Mouse (Mus musculus): ENCODE data around the gene Cntd1. TPM values are rescaled to one million over a fixed set of nuclear protein-coding genes. Genes with fewer than 3 reads are reported as not detected.

Gene Cntd1
- polyA plus RNA-seq, 1 experiment from 2014 or later = 0.67 TPM

DNA sequence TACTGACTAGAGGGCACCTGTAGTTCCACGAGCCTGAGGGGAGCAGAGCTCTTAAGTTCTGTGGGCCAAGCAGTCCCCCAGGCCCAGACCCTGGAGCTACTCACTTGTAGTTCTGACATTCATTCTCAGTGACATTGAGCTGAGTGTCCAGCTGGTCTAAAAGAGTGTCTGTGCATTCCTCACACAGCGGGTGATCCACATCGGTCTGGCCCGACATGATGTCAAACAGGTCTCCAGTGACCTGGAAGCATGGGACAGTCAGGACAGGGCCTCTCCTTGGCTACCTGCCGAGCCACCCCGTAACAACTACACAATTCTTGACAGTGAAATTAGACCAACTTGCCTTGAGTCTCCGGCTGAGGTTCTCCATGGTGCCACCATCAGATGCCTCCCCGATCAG is 16.4 kb downstream of the Cntd1 start:
- peaks cover 99% of the 10 kb centered on the region for H3K36me3 ChIP-seq (replicated peaks)
- H3K27me3 ChIP-seq = no peaks in the 10 kb centered on the region
- no peak overlapping the region for H3K27ac ChIP-seq (replicated peaks)
- H3K4me2 ChIP-seq = no peak overlapping the region
- peaks cover 8% of the 10 kb centered on the region for H3K4me1 ChIP-seq (replicated peaks)
- H3K9me3 ChIP-seq (replicated peaks) = no peaks in the 10 kb centered on the region
- no peak overlapping the region for H3K4me3 ChIP-seq (replicated peaks)
- no peak overlapping the region for H3K9ac ChIP-seq
- ATAC-seq (ENCODE audit: insufficient read depth) = no peak
- 90% methylated on average over 8 of the region's 8 CpGs for WGBS (ENCODE audit: insufficient replicate concordance)

DNA sequence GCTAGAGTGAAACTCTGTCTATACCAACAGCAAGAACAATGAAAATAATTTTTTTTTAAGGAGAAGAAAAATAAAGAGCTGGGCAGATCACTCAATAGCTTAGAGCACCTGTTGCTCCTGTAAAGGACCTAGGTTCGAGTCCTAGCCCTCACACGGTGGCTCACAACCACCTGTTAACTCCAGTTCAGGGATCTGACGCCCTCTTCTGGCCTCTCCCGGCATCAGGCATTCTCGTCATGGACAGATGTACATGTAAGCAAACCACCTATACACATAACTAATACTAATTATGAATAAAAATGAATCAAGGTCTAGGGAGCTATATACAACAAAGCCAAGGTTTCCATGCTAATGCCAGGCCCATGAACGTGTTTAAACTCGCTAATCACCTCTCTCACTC is 22.1 kb downstream of the Cntd1 start:
- H3K9ac ChIP-seq = peak overlapping the region; percentile 87
- peaks cover 6% of the 10 kb centered on the region; the same call in 1 of the 2 replicates for H3K27me3 ChIP-seq
- peak overlapping the region; percentile 84; the same call in 1 of the 2 replicates for H3K27ac ChIP-seq (replicated peaks)
- H3K4me1 ChIP-seq (replicated peaks) = peaks cover 25% of the 10 kb centered on the region
- peak overlapping the region; percentile 80 for H3K4me3 ChIP-seq (replicated peaks)
- peak overlapping the region; percentile 77 for H3K4me2 ChIP-seq
- H3K9me3 ChIP-seq (replicated peaks) = no peaks in the 10 kb centered on the region
- no peak for ATAC-seq (ENCODE audit: insufficient read depth)
- H3K36me3 ChIP-seq (replicated peaks) = peaks cover 46% of the 10 kb centered on the region
- WGBS (ENCODE audit: insufficient replicate concordance) = 52% methylated on average over 7 of the region's 7 CpGs

DNA sequence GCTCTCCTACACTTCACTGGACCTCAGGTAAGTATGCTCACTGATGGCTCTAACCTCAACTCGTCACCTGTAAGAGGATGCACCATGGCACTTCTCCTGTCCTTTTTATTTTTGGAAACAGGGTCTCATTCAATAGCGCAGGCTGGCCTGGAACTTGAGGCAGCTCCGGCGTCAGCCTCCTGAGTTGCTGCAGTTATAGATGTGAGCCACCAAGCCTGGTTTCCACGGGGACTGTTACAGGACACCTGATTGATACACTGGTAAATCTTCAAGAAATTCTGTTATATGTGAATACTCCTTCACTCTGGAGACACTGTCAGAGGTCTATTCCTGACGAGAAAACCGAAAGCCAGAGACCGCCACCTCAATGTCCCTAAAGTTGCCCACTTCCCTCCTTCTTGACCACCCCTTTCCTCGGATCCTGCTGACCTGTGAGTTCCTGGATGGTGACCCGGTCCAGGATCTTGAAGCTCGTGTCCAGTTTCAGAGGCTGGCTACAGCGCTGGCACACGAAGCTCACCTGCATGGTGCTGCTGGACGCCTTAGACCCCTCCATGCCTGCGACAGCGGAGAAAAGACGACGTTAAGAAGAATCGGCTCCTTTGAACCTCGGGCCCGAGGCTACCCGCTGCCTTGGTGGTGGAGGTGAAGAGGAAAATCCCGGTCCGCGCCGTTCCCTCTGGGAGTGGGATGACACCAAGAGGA is 22.6 kb downstream of the Cntd1 start:
- Histone ChIP-seq H3K36me3 (replicated peaks) (peaks cover 40% of the 10 kb centered on the region), H3K4me3 (replicated peaks) (peak overlapping the region; percentile 80), H3K27me3 (peaks cover 12% of the 10 kb centered on the region), H3K27ac (replicated peaks) (peak overlapping the region; percentile 84), H3K4me2 (peak overlapping the region; percentile 77), H3K9me3 (replicated peaks) (no peaks in the 10 kb centered on the region), H3K9ac (peak overlapping the region; percentile 87), H3K4me1 (replicated peaks) (peaks cover 25% of the 10 kb centered on the region)
- ATAC-seq (ENCODE audit: insufficient read depth) = peak; percentile 57
- 7% methylated on average over 26 of the region's 26 CpGs for WGBS (ENCODE audit: insufficient replicate concordance)

DNA sequence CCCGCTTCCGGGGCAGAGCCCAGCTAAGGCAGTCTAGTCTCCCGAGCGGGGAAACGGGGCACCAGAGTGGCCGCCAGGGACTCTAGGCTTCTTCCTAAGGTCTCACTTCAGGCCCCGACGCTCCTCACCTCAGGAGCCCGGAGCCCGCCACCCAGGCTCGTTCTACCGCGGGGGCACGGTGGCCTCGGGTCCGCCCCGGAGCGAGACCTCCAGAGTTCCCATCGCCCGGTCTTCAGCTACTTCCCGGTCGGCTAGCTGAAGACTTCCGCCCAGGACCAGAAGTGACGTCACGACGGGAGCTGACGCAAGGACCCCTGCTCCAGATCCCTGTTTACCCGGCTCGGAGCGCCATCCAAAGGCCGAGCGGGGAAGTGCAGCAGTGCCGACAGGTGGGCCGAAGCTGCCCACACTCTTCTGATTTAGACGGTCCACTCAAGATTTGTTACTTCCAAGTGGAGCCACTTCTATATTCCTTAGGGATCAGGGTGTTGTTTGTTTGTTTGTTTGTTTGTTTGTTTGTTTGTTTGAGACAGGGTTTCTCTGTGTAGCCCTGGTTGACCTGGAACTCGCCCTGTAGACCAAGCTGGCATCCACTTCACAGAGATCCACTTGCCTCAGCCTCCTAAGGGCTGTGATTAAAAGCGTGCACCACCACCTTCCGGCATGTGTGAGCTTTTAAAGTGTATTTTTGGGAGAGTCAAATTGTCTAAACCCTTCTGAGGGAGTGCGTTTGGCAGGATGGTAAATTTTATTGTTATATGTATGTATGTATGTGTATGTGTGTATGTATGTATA is 23.4 kb downstream of the Cntd1 start, which contains the start of gene Becn1:
Becn1 (minus strand) TSS at position 283 of the 795 bp plus-strand sequence.
- Histone ChIP-seq H3K4me3 (replicated peaks) (peak within 1 kb of the TSS; percentile 80), H3K4me2 (peak within 1 kb of the TSS; percentile 77), H3K27ac (replicated peaks) (peak within 1 kb of the TSS; percentile 84), H3K4me1 (replicated peaks) (peaks cover 25% of the 10 kb centered on the region), H3K27me3 (peaks cover 16% of the 10 kb centered on the region), H3K9me3 (replicated peaks) (no peaks in the 10 kb centered on the region), H3K9ac (peak within 1 kb of the TSS; percentile 87), H3K36me3 (replicated peaks) (peaks cover 33% of the 10 kb centered on the region)
- WGBS (ENCODE audit: insufficient replicate concordance) = 8% methylated on average over 39 of the region's 39 CpGs
- peak; percentile 92 for ATAC-seq (ENCODE audit: insufficient read depth)

DNA sequence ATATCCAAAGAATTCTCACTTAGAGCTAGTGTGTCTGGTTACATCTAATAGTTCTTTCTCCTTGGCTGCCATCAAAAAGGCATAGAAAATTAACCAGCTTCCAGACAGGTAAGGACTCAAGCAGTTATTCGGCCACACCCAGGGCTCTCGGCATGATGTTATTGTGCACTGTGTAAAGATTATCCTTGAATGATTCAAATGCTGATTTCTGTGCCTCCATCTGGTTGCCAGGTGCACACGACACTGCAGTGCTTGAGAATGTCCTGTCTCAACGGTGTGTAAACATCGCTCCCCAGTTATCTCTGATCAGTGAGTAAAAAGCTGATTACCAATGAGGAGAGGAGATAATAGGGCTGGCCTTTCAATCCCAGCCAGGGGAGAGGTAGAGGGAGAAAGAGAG is 28.9 kb downstream of the Cntd1 start:
- Histone ChIP-seq H3K4me3 (replicated peaks) (no peak overlapping the region), H3K27me3 (peaks cover 16% of the 10 kb centered on the region), H3K4me1 (replicated peaks) (peaks cover 10% of the 10 kb centered on the region), H3K9ac (no peak overlapping the region), H3K27ac (replicated peaks) (no peak overlapping the region), H3K9me3 (replicated peaks) (no peaks in the 10 kb centered on the region), H3K4me2 (no peak overlapping the region), H3K36me3 (replicated peaks) (no peaks in the 10 kb centered on the region)
- 28% methylated on average over 5 of the region's 5 CpGs for WGBS (ENCODE audit: insufficient replicate concordance)
- ATAC-seq (ENCODE audit: insufficient read depth) = no peak

DNA sequence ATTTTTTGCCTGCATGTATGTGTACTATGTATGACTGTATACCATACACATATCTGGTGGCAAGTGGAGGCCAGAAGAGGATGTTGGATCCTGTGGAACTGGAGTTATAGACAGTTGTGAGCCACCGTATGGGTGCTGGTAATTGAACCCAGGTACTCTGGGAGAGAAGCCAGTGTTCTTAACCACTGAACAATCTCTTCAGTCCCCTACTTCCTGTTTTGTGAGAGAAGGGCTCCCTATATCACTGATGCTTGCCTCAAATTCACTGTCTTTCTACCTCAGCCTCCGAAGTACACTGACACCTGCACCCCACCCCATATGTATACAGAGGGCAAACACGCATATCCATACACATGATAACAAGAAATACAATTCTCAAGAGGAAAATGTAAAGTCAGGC is 32.3 kb downstream of the Cntd1 start:
- H3K9ac ChIP-seq = no peak overlapping the region
- H3K4me2 ChIP-seq = no peak overlapping the region
- H3K9me3 ChIP-seq (replicated peaks) = no peaks in the 10 kb centered on the region
- no peak for ATAC-seq (ENCODE audit: insufficient read depth)
- 58% methylated on average over 3 of the region's 3 CpGs for WGBS (ENCODE audit: insufficient replicate concordance)
- H3K4me3 ChIP-seq (replicated peaks) = no peak overlapping the region
- no peak overlapping the region for H3K27ac ChIP-seq (replicated peaks)
- peaks cover 8% of the 10 kb centered on the region; the same call in 1 of the 2 replicates for H3K27me3 ChIP-seq
- H3K36me3 ChIP-seq (replicated peaks) = no peaks in the 10 kb centered on the region
- peaks cover 32% of the 10 kb centered on the region for H3K4me1 ChIP-seq (replicated peaks)

DNA sequence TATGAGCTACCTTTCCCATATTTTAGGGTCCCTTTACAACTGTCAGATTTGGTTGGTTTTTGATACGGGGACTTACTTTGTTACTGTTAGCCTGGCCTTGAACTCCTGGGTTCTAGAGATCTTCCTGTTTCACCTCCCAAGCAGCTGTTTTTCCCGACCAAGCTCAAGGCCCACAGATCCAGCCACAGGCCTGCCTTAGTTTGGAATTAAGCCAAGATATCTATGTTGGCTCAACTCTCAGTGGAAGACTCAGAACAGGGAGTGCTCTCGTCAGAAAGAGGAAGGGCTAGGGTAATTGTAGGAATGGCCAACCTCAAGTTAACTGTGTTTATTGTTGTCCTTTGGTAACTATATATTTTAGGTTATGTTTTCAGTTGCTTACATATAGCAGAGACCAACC is 33.3 kb downstream of the Cntd1 start:
- Histone ChIP-seq H3K27me3 (no peaks in the 10 kb centered on the region), H3K4me1 (replicated peaks) (peaks cover 36% of the 10 kb centered on the region), H3K27ac (replicated peaks) (peak overlapping the region; percentile 33; the same call in 1 of the 2 replicates), H3K4me3 (replicated peaks) (no peak overlapping the region), H3K9ac (no peak overlapping the region), H3K9me3 (replicated peaks) (no peaks in the 10 kb centered on the region), H3K4me2 (no peak overlapping the region), H3K36me3 (replicated peaks) (no peaks in the 10 kb centered on the region)
- no peak for ATAC-seq (ENCODE audit: insufficient read depth)
- 57% methylated on average over 3 of the region's 3 CpGs for WGBS (ENCODE audit: insufficient replicate concordance)

DNA sequence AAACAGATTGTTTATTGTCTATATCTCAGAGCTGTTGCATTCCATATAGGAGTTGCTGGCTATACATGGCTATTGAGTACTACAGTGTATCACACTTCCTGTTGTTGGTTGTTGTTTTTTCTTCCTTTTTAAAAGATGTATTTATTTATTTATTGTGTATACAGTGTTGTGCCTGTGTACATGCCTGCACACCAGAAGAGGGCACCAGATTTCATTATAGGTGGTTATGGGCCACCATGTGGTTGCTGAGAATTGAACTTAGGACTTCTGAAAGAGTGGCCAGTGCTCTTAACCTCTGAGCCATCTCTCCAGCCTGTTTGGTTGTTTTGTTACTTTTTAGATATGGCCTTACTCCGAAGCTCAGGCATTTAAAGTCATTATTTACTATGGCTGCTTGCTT is 35.8 kb downstream of the Cntd1 start:
- Histone ChIP-seq H3K4me1 (replicated peaks) (peaks cover 54% of the 10 kb centered on the region), H3K27me3 (no peaks in the 10 kb centered on the region), H3K27ac (replicated peaks) (peak overlapping the region; percentile 99), H3K4me3 (replicated peaks) (no peak overlapping the region), H3K9ac (peak overlapping the region; percentile 28; the same call in 1 of the 2 replicates), H3K4me2 (peak overlapping the region; percentile 87), H3K9me3 (replicated peaks) (no peaks in the 10 kb centered on the region), H3K36me3 (replicated peaks) (peaks cover 21% of the 10 kb centered on the region)
- 84% methylated on average over 1 of the region's 1 CpGs for WGBS (ENCODE audit: insufficient replicate concordance)
- ATAC-seq (ENCODE audit: insufficient read depth) = no peak

DNA sequence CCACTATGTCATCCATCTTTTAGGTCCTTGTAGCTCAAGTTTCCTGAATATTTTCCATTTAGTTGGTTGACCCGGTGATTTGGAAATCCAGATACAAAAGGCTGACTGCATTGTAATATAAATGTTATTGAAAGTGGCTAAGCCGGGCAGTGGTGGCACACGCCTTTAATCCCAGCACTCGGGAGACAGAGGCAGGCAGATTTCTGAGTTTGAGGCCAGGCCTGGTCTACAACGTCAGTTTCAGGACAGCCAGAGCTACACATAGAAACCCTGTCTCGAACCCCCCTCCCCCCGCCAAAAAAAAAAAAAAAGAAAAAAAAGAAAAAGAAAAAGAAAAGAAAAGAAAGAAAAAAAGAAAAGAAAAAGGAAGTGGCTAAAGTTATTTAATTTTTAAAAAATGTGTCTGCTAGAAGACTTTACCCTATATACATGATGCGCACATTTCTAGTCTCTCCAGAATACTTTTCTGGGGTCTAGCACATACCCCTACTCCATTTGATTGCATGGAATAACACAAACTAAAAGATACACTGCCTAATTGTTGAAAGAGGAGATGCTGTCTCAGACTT is 36.4 kb downstream of the Cntd1 start:
- Histone ChIP-seq H3K9me3 (replicated peaks) (no peaks in the 10 kb centered on the region), H3K27ac (replicated peaks) (peak overlapping the region; percentile 99), H3K27me3 (no peaks in the 10 kb centered on the region), H3K36me3 (replicated peaks) (peaks cover 27% of the 10 kb centered on the region), H3K4me3 (replicated peaks) (peak overlapping the region; percentile 91), H3K9ac (peak overlapping the region; percentile 97), H3K4me2 (peak overlapping the region; percentile 87), H3K4me1 (replicated peaks) (peaks cover 54% of the 10 kb centered on the region)
- WGBS (ENCODE audit: insufficient replicate concordance) = 59% methylated on average over 8 of the region's 8 CpGs
- ATAC-seq (ENCODE audit: insufficient read depth) = no peak

DNA sequence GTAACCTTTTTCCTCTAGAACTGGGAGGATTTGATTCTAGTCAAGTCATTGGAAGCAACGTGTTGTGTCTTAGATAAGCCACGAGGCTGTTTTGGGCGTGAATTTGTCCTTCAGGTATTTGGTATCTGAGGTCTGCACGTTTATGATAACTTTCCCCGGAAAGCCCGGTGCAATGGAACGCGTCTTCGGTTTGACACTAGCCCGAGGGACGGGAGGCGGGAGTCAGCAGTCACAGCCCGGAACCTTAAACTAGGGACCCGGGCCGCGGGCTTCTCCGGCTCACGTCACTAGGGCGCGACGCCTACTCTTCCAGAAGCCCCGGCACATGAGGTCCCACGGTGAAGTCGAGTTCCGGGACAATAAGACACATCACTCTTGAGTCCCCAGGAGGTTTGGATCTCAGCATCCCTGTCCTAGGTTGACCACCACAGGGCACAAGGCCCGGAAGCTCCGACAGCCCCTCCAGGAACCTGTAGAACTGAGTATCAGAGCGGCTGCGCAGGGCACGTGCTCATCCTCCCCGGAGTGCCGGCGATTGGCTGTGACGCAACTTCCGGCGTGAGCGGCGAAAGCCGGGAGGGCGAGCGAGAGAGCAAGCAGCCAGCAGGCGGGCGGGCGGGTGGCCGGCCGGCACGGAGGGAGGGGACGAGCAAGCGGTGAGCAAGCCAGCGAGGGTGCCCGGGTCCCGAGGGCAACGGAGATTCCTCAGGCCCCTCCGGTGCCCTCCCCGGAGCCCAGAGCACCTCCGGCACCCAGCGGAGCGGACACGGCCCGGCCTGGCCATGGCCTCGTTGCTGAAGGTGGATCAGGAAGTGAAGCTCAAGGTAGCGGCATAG is 37.1 kb downstream of the Cntd1 start, which contains the start of gene Psme3:
Psme3 (plus strand) TSS at position 549 of the 836 bp plus-strand sequence.
- Histone ChIP-seq H3K4me1 (replicated peaks) (peaks cover 56% of the 10 kb centered on the region), H3K36me3 (replicated peaks) (peaks cover 35% of the 10 kb centered on the region), H3K27me3 (no peaks in the 10 kb centered on the region), H3K4me2 (peak within 1 kb of the TSS; percentile 87), H3K4me3 (replicated peaks) (peak within 1 kb of the TSS; percentile 91), H3K9ac (peak within 1 kb of the TSS; percentile 97), H3K27ac (replicated peaks) (peak within 1 kb of the TSS; percentile 99), H3K9me3 (replicated peaks) (no peaks in the 10 kb centered on the region)
- peak; percentile 90 for ATAC-seq (ENCODE audit: insufficient read depth)
- WGBS (ENCODE audit: insufficient replicate concordance) = under 1% methylated on average over 62 of the region's 62 CpGs

Measured in liver, embryonic 15.5 days (tissue).